Mouse (Mus musculus) limb, embryonic 15.5 days (tissue): ENCODE measurements at regions not wholly inside any gene's neighbourhood (a gene's known extent, or its start where the extent isn't known, plus 50 kb on each side); places are given as distances from the start of the nearest gene placed in this dataset.

Source experiments
- ATAC-seq: fragments of 200-750 bp; cut with Nextera tagmentation; 2 replicates; pipeline ENCODE4 v1.8.0; 2017; ENCODE audit warnings: low read depth, moderate TSS enrichment; ENCODE audit not compliant: insufficient number of reproducible peaks, low FRiP score, low TSS enrichment
- H3K27ac ChIP-seq: fragments of 300-500 bp; sonication (generic); 2 replicates; pipeline ENCODE4 v1.5.1; 2015; ENCODE audit warnings: moderate library complexity, mild to moderate bottlenecking, inconsistent platforms
- H3K27me3 ChIP-seq: fragments of 300-500 bp; sonication (generic); 2 replicates; pipeline ENCODE4 v1.6.1; 2015; ENCODE audit warnings: inconsistent platforms
- H3K36me3 ChIP-seq: fragments of 300-500 bp; sonication (generic); 2 replicates; pipeline ENCODE4 v1.6.1; 2015; ENCODE audit warnings: inconsistent platforms
- H3K4me1 ChIP-seq: fragments of 300-500 bp; sonication (generic); 2 replicates; pipeline ENCODE4 v1.6.1; 2015; ENCODE audit warnings: inconsistent platforms
- H3K4me2 ChIP-seq: fragments of 300-500 bp; sonication (generic); 2 replicates; pipeline ENCODE4 v1.6.1; 2015; ENCODE audit warnings: mild to moderate bottlenecking, inconsistent platforms
- H3K4me3 ChIP-seq: fragments of 300-500 bp; sonication (generic); 2 replicates; pipeline ENCODE4 v1.5.1; 2015; ENCODE audit warnings: mild to moderate bottlenecking, inconsistent platforms
- H3K9ac ChIP-seq: fragments of 300-500 bp; sonication (generic); 2 replicates; pipeline ENCODE4 v1.6.1; 2015; ENCODE audit warnings: inconsistent platforms
- H3K9me3 ChIP-seq: fragments of 300-500 bp; sonication (generic); 2 replicates; pipeline ENCODE4 v1.6.1; 2016; ENCODE audit warnings: inconsistent platforms
- whole genome bisulfite sequencing: fragments of 180-500 bp; shearing (Covaris S2); methylation state at CpG from one replicate; pipeline ENCODE4 v1.1.7; 2015; 5-methylcytosine and 5-hydroxymethylcytosine counted together

DNA sequence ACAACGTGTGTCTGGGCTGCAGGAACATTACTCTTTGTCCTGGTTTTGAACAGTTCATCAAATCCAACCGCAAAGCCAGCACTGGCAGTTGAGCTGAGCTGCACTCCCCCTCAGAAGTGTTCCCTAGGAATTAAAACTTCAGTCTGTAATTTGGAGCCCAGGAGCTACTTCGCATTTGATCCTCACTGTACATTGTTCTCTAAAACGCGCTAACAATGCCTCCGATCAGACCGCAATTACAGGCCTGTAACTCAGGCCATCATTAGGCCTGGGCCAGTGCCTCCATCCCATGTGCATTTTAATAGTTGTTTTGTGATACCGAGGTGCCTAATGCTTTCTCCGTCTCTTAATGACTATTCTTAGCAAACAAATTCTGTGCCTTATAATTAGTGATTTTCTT lies 185.6 kb downstream of the Rps15a start:
- ATAC-seq, result no peak
- Histone ChIP-seq H3K4me1 (no peaks in the 10 kb centered on the region), H3K36me3 (no peaks in the 10 kb centered on the region), H3K9me3 (no peaks in the 10 kb centered on the region), H3K4me3 (no peak overlapping the region), H3K9ac (no peak overlapping the region), H3K4me2 (no peak overlapping the region), H3K27me3 (no peaks in the 10 kb centered on the region), H3K27ac (no peak overlapping the region)
- WGBS, result 57% methylated on average over 9 of the region's 9 CpGs

DNA sequence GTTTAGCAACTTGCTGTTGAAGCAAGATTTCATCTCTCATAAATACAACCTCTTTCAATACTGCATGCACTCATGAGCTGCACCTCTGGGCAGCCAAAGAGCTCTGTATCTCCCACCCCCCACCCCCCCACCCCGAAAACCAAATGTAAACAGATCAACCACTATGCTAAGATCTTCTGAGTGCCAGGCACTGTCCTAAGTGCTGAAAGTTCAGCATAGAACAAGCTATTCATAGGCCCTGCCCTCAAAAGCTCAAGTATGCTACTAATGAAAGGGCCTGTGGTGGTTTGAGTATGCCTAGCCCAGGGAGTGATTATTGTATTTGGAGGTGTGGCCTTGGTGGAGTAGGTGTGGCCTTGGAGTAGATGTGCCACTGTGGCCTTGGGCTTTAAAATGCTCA lies 189.6 kb downstream of the Rps15a start:
- Histone ChIP-seq H3K4me1 (no peaks in the 10 kb centered on the region), H3K9me3 (no peaks in the 10 kb centered on the region), H3K4me3 (no peak overlapping the region), H3K27ac (no peak overlapping the region), H3K9ac (no peak overlapping the region), H3K27me3 (no peaks in the 10 kb centered on the region), H3K4me2 (no peak overlapping the region), H3K36me3 (no peaks in the 10 kb centered on the region)
- ATAC-seq, result no peak
- 13% methylated on average over 1 of the region's 1 CpGs for WGBS

DNA sequence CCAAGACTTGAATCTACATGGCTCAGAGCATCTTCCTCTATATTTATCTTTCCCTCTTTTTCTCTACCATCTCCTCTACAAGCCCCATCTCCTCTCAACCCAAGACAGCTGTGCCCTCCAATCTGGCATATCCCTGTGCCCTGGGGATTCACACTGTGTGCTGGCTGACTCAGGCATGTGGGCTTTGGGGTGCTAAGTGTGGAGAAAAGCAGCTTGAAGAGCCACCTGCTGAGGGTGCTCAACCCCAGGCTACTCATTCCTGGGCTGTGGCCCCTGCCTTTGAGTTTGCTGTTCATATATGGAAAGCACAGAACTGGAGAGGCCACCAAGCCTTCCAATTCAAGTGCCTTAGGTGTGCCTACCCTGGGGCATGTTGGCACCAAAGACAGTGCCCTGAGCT lies 193.7 kb downstream of the Rps15a start:
- H3K9me3 ChIP-seq, result no peaks in the 10 kb centered on the region
- no peak overlapping the region for H3K4me3 ChIP-seq
- no peak overlapping the region for H3K9ac ChIP-seq
- no peaks in the 10 kb centered on the region for H3K4me1 ChIP-seq
- H3K27ac ChIP-seq, result no peak overlapping the region
- ATAC-seq, result no peak
- H3K27me3 ChIP-seq, result no peaks in the 10 kb centered on the region
- H3K36me3 ChIP-seq, result no peaks in the 10 kb centered on the region
- H3K4me2 ChIP-seq, result no peak overlapping the region

DNA sequence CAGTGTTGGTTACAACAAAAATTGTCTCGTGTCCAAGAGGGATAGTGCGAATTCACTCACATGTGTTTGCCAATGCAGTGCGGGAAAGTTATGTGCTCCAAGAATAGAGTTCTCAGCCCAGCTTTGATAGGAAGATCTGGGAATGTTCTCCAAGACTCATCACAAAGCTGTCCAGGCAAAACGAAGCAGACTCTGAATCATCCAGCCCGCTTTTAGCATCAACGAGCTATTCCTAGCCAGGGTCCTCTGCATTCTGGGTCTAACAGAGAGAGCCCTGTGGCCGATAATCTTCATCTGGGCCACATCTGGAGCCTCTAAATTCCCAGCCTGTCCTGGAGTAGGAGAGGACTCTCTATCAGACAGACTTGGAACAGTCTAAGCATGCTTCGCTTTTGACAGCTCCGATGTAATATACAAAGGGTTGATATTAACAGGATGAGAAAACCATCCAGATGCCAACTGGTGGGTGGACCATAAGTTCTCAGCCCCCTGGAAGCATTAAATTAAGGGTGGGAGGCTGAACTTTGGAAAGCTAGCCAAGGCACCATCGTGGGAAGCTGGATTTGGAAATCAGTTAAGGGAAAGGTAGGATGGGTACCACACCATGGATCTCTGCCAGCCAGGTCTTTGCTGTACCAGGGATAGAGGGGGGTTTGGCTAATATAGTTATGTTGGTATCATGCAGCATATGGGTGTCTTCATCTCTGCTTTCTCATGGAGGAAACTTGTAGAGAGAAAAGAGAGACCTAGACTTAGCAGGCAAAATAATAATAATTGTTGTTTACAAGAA lies 197.6 kb downstream of the Rps15a start:
- no peaks in the 10 kb centered on the region for H3K27me3 ChIP-seq
- ATAC-seq, result no peak
- H3K9me3 ChIP-seq, result no peaks in the 10 kb centered on the region
- no peak overlapping the region for H3K9ac ChIP-seq
- H3K36me3 ChIP-seq, result no peaks in the 10 kb centered on the region
- no peaks in the 10 kb centered on the region for H3K4me1 ChIP-seq
- no peak overlapping the region for H3K27ac ChIP-seq
- WGBS, result 85% methylated on average over 10 of the region's 10 CpGs
- H3K4me2 ChIP-seq, result no peak overlapping the region
- H3K4me3 ChIP-seq, result no peak overlapping the region

DNA sequence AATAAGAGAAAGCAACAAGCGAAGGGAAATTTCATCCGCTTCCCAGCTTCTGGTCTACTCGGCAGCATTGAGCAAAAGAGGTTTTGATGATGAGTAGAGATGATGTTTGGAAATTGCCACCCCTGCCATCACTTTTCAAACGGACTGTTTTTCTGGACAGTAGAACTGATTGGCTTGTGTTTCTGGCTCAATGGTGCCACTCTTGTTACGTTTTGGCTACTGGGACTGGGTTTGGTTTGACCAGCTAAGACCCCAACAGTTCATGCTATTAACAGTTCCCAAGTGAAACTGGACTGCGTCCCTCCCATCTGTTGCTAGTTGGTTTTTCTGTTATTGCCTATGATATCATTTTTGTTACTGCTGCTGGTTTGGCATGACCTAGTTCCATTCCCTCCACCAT lies 199.1 kb downstream of the Rps15a start:
- no peak for ATAC-seq
- Histone ChIP-seq H3K9ac (no peak overlapping the region), H3K4me3 (no peak overlapping the region), H3K27me3 (no peaks in the 10 kb centered on the region), H3K36me3 (no peaks in the 10 kb centered on the region), H3K4me2 (no peak overlapping the region), H3K27ac (no peak overlapping the region), H3K9me3 (no peaks in the 10 kb centered on the region), H3K4me1 (no peaks in the 10 kb centered on the region)
- 90% methylated on average over 6 of the region's 6 CpGs for WGBS

DNA sequence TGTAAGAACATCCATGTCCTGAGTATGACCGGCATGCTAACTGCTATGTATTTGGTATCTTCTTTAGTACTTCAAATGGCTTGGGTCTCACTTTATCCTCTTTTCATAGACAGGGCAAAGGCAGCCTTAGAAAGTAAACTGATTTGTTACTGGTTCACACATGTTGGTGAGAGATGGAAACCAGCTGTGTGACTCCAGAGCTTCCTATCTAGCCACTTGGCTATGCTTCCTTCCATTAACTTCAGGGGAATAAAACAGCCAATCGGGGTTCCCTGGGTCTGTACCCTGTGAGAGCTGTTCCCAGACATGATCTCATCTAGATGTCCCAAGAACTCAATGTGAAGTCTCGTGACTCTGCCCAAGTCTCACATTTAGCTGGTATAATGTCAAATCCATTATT lies 203.5 kb downstream of the Rps15a start:
- no peaks in the 10 kb centered on the region for H3K36me3 ChIP-seq
- H3K27ac ChIP-seq, result no peak overlapping the region
- no peak overlapping the region for H3K4me3 ChIP-seq
- WGBS, result 53% methylated on average over 3 of the region's 3 CpGs
- no peaks in the 10 kb centered on the region for H3K27me3 ChIP-seq
- no peak overlapping the region for H3K4me2 ChIP-seq
- no peak for ATAC-seq
- H3K4me1 ChIP-seq, result no peaks in the 10 kb centered on the region
- H3K9me3 ChIP-seq, result no peaks in the 10 kb centered on the region
- H3K9ac ChIP-seq, result no peak overlapping the region

DNA sequence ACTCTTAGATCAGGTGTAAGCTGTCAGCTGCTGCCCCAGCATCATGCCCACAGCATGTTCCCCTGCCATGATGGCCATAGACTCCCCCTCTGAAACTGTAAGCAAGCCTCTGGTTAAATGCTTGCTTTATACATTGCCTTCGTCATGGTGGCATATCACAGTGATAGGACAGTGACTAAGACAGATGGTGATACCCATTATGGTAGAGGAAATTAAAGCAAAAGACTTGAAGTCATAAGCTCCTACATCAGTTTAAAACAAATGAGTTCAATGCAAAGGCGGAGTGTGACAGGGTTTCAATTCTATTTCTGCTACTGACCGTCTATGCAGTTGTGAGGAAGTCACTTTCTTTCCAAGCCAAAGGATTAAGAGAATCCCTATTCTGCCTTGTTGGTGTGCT lies 204.9 kb downstream of the Rps15a start:
- Histone ChIP-seq H3K9me3 (no peaks in the 10 kb centered on the region), H3K36me3 (no peaks in the 10 kb centered on the region), H3K27me3 (no peaks in the 10 kb centered on the region), H3K9ac (no peak overlapping the region), H3K4me1 (no peaks in the 10 kb centered on the region), H3K4me3 (no peak overlapping the region), H3K4me2 (no peak overlapping the region), H3K27ac (no peak overlapping the region)
- WGBS, result 92% methylated on average over 3 of the region's 3 CpGs
- no peak for ATAC-seq

DNA sequence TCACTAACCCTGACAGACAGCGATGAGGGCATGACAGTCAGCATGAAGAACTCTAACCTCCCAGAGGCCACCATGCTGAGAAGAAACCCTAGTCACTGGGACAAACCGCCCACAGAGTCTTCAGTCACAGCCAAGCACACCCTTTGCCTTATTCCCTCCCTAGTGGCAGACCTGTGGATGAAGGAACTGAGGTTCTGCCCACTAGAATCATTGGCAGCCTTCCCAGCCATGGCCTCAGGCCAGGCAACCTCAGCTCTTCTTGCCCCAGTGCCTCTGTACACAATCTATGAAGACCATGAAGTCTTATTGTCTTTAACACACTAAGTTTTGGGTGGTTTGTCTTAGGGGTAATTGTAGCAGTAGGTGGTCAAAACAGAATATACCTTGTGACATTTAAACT lies 219.5 kb downstream of the Rps15a start:
- no peak for ATAC-seq
- WGBS, result 78% methylated on average over 2 of the region's 2 CpGs
- Histone ChIP-seq H3K27me3 (no peaks in the 10 kb centered on the region), H3K36me3 (no peaks in the 10 kb centered on the region), H3K4me2 (no peak overlapping the region), H3K9me3 (no peaks in the 10 kb centered on the region), H3K4me3 (no peak overlapping the region), H3K27ac (no peak overlapping the region), H3K4me1 (no peaks in the 10 kb centered on the region), H3K9ac (no peak overlapping the region)

DNA sequence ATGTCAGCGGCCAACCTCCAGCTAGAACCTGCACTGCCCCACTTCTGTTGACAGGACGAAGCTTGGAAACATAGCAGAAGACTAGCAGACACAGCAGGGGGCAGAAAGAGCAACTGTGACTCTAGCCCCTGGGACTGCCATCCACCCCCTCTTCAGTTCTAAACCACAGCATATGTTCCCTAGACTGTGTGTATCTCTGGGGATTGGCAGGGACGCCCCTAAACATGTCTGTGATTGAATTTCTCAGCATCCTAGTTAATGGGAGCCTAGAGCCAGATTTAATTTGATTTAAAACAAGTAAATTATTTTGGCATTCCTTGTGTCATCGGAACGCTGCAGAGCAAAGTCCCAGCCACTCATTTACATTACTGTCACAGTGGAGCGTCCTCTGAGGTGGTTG lies 228.7 kb downstream of the Rps15a start:
- no peak overlapping the region for H3K4me2 ChIP-seq
- ATAC-seq, result no peak
- no peak overlapping the region for H3K9ac ChIP-seq
- 76% methylated on average over 6 of the region's 6 CpGs for WGBS
- no peaks in the 10 kb centered on the region for H3K4me1 ChIP-seq
- H3K27me3 ChIP-seq, result no peaks in the 10 kb centered on the region
- no peaks in the 10 kb centered on the region for H3K9me3 ChIP-seq
- H3K36me3 ChIP-seq, result no peaks in the 10 kb centered on the region
- H3K4me3 ChIP-seq, result no peak overlapping the region
- no peak overlapping the region for H3K27ac ChIP-seq

DNA sequence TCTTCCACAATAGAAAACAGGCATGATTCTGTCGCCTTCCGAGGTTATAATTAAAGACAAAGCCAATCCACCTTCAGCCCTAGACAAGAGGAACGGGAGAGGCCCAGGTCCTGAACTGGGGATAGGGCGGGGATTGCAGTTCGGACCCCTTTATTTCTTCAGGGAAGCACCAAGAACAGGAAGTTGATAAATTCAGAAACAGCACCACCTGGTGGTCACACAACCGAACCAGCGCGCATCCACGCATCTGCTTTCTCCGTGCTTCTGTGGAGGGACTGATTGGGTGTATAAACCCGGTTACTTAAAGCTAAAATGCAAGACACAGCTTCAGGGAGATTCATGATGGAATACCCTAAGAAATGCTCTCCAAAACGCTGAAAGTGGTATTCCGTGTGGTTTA lies 233.2 kb downstream of the Rps15a start:
- H3K4me1 ChIP-seq, result no peaks in the 10 kb centered on the region
- H3K4me2 ChIP-seq, result no peak overlapping the region
- no peak for ATAC-seq
- H3K36me3 ChIP-seq, result no peaks in the 10 kb centered on the region
- 5% methylated on average over 13 of the region's 13 CpGs for WGBS
- H3K9ac ChIP-seq, result no peak overlapping the region
- no peak overlapping the region for H3K4me3 ChIP-seq
- H3K27me3 ChIP-seq, result no peaks in the 10 kb centered on the region
- no peak overlapping the region for H3K27ac ChIP-seq
- H3K9me3 ChIP-seq, result no peaks in the 10 kb centered on the region

DNA sequence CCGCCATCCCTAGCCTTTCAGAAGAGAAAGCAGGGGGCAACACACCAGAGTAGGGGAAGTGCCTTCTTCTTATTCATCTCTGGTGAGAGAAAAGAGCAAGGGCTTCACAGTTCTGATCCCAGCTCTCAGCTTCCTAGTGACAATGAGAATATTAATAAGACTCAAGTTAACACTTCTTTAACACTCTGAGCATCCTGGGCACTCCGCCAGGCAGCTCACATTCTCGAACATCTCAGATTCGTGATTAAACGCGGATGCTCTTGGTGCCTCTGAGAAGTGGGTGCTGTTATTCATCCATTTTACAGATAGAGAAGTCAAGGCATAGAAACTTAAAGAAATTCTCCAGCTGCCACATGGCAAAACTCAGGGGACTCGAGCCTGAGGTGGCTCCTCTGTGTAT lies 237.1 kb downstream of the Rps15a start:
- Histone ChIP-seq H3K4me3 (no peak overlapping the region), H3K9ac (no peak overlapping the region), H3K4me2 (no peak overlapping the region), H3K27me3 (no peaks in the 10 kb centered on the region), H3K4me1 (no peaks in the 10 kb centered on the region), H3K36me3 (no peaks in the 10 kb centered on the region), H3K27ac (no peak overlapping the region), H3K9me3 (no peaks in the 10 kb centered on the region)
- ATAC-seq, result no peak
- 76% methylated on average over 7 of the region's 7 CpGs for WGBS

DNA sequence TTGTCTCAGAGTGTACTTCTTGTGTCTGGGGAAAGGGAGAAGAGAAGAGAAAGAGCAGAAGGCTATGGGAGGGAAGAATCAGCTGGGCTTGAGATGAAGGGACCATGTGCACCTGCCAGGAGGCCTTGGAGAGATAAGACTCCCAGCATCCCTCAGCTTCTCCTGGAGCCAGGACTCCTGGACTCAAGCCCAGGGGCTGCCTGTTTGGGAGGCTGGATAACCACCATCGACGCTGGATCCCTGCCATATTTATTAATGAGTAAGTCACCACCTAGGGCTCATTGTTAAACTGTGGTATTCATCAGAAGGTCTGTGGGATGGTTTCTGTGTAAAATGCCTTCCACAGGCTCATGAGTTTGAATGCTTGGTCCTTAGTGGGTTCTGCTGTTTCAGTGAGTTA lies 240.7 kb downstream of the Rps15a start:
- no peak for ATAC-seq
- H3K36me3 ChIP-seq, result no peaks in the 10 kb centered on the region
- 63% methylated on average over 2 of the region's 2 CpGs for WGBS
- H3K4me1 ChIP-seq, result no peaks in the 10 kb centered on the region
- H3K4me2 ChIP-seq, result no peak overlapping the region
- no peak overlapping the region for H3K4me3 ChIP-seq
- no peak overlapping the region for H3K9ac ChIP-seq
- no peaks in the 10 kb centered on the region for H3K27me3 ChIP-seq
- no peak overlapping the region for H3K27ac ChIP-seq
- no peaks in the 10 kb centered on the region for H3K9me3 ChIP-seq

DNA sequence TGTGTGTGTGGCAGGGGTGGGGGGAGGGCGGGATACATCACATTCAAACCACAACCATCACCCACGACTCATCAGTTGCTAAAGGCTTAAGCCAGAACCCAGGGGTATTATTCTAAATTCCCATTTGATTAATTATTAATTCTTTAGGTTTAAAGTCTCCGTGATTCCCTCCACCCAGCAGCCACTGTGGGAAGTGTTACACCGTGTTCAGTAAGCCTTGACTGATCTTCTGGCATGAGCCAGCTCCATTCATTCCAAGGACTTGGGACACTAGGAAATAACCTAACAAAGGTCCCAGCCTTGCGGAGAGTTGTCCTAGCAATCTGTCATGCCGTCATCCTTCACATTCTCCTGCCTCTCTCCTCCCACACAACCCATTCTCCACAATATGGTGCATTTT lies 256.6 kb downstream of the Rps15a start:
- no peaks in the 10 kb centered on the region for H3K4me1 ChIP-seq
- no peak overlapping the region for H3K4me3 ChIP-seq
- H3K9me3 ChIP-seq, result no peaks in the 10 kb centered on the region
- no peaks in the 10 kb centered on the region for H3K27me3 ChIP-seq
- no peak overlapping the region for H3K9ac ChIP-seq
- H3K4me2 ChIP-seq, result no peak overlapping the region
- ATAC-seq, result no peak
- 72% methylated on average over 6 of the region's 6 CpGs for WGBS
- H3K27ac ChIP-seq, result no peak overlapping the region
- no peaks in the 10 kb centered on the region for H3K36me3 ChIP-seq
